Mouse (Mus musculus): ENCODE data around the gene 3110001I22Rik. TPM values are rescaled to one million over a fixed set of nuclear protein-coding genes. Genes with fewer than 3 reads are reported as not detected.

The 3110001I22Rik gene
- polyA plus RNA-seq, 1 experiment from 2014 or later, result 3.8 TPM

GRCm38 (mm10) chr16:13722937-13723336 lies 51.2 kb downstream of the 3110001I22Rik start:
- no peaks in the 10 kb centered on the region for H3K27me3 ChIP-seq
- no peak for ATAC-seq (ENCODE audit: insufficient number of reproducible peaks, low FRiP score, low TSS enrichment, low read depth)
- no peak overlapping the region for H3K27ac ChIP-seq (replicated peaks)
- H3K9me3 ChIP-seq (replicated peaks), result no peaks in the 10 kb centered on the region
- WGBS, result 39% methylated on average over 10 of the region's 10 CpGs
- H3K4me1 ChIP-seq, result no peaks in the 10 kb centered on the region
- H3K36me3 ChIP-seq, result no peaks in the 10 kb centered on the region
- no peak overlapping the region for H3K9ac ChIP-seq
- no peak overlapping the region for H3K4me2 ChIP-seq (replicated peaks)
- no peak overlapping the region for H3K4me3 ChIP-seq (replicated peaks)

- Histone ChIP-seq H3K9me3 (replicated peaks) (no peaks in the 10 kb centered on the region), H3K4me2 (replicated peaks) (no peak overlapping the region), H3K36me3 (no peaks in the 10 kb centered on the region), H3K27ac (replicated peaks) (no peak overlapping the region), H3K27me3 (no peaks in the 10 kb centered on the region), H3K4me3 (replicated peaks) (no peak overlapping the region), H3K4me1 (0 out of 2 replicates have a peak, but pooled peaks cover 4% of the 10 kb centered on the region), H3K9ac (no peak overlapping the region)
- 88% methylated on average over 5 of the region's 5 CpGs for WGBS
- no peak for ATAC-seq (ENCODE audit: insufficient number of reproducible peaks, low FRiP score, low TSS enrichment, low read depth)
Measured at GRCm38 (mm10) chr16:13727811-13728335, 56.1 kb downstream of the 3110001I22Rik start.

Other genes starting within 250 kb of the 3110001I22Rik start
- 41.4 and 42.5 TPM in 2 replicates for gene Parn, start 3.8 kb upstream of the 3110001I22Rik start, polyA plus RNA-seq (2015; fragmentation: Nextera tagmentation; extraction: Ambion mirVana)
- 51.4 and 54.3 TPM in 2 replicates for gene Bfar, start 71 bp upstream of the 3110001I22Rik start, polyA plus RNA-seq (2015; fragmentation: Nextera tagmentation; extraction: Ambion mirVana)
- 0.28 TPM in 1 of 2 replicates, not detected in the other for gene Pla2g10, start 59.1 kb downstream of the 3110001I22Rik start, polyA plus RNA-seq (2015; fragmentation: Nextera tagmentation; extraction: Ambion mirVana)
- gene Rrn3, start 108.8 kb downstream of the 3110001I22Rik start, polyA plus RNA-seq (2015; fragmentation: Nextera tagmentation; extraction: Ambion mirVana), result 59.5 and 59.6 TPM in 2 replicates
- 187 and 201 TPM in 2 replicates for gene Ntan1, start 146.9 kb downstream of the 3110001I22Rik start, polyA plus RNA-seq (2015; fragmentation: Nextera tagmentation; extraction: Ambion mirVana)
- gene Pdxdc1, start 231.2 kb downstream of the 3110001I22Rik start, polyA plus RNA-seq (2015; fragmentation: Nextera tagmentation; extraction: Ambion mirVana), result 97.3 and 103 TPM in 2 replicates
- 5.7 and 6.4 TPM in 2 replicates for gene Mpv17l, start 231.2 kb downstream of the 3110001I22Rik start, polyA plus RNA-seq (2015; fragmentation: Nextera tagmentation; extraction: Ambion mirVana)